ENCODE assay signal across 1 mouse cellular context in the genomic region with DNA sequence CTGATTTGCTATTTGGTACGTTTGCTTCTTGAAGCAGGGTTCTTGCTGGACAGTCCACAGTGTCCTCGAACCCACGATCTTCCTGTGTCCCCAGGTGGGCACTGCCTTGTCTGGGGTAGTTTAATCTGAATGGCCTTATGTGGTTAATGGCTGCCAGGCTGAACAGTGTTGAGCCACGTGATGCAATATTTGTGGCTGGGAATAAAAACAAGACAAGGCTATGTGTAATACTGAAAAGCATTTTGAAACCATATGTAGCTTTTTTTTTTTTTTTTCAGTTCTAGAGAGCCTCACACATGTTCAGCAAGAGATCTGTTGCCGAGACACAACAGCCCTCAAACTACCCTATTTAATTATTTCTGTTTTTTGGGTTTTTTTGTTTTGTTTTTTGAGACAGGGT.
TF ChIP-seq lines count a peak whose summit lies in the region.

No protein-coding gene starts in this region.

TF ChIP-seq in MEL, 35 proteins besides CTCF, POLR2A, EP300 and RAD21 (continued from another document):
- TF ChIP-seq TBP (IDR thresholded peaks at IDR 0.05; ENCODE audit: low read depth, low read length) (no peak), HCFC1 (IDR thresholded peaks at IDR 0.05; ENCODE audit: low read depth, low read length) (no peak), ELF1 (IDR thresholded peaks at IDR 0.05; ENCODE audit: low read depth, low read length) (no peak), ZKSCAN1 (IDR thresholded peaks at IDR 0.05; ENCODE audit: low read depth, low read length) (no peak), NRF1 (IDR thresholded peaks at IDR 0.05; ENCODE audit: insufficient read depth, low read depth, low read length, poor library complexity, severe bottlenecking) (no peak), ZMIZ1 (IDR thresholded peaks at IDR 0.05; ENCODE audit: low read depth, low read length) (no peak), MYB (IDR thresholded peaks at IDR 0.05; ENCODE audit: low read depth, low read length) (no peak), TAL1 (IDR thresholded peaks at IDR 0.05; ENCODE audit: low read length) (no peak), MYC (IDR thresholded peaks at IDR 0.05; ENCODE audit: low read depth, low read length) (no peak), ETS1 (IDR thresholded peaks at IDR 0.05; ENCODE audit: low read depth, low read length) (no peak)
